Mouse (Mus musculus) brain, embryonic 14.5 days (tissue): ENCODE measurements around the gene Aup1. TPM values are rescaled to one million over a fixed set of nuclear protein-coding genes. Genes with fewer than 3 reads are reported as not detected.

Source experiments
- DNase-seq: peaks from one replicate; pipeline ENCODE4 v3.0.0-alpha.2; 2011; ENCODE audit warnings: low read depth
- CTCF ChIP-seq: fragments of 200-500 bp; IDR thresholded peaks from 2 replicates; pipeline ENCODE4 v1.5.1; 2012; ENCODE audit warnings: inconsistent platforms, mild to moderate bottlenecking, moderate library complexity, borderline replicate concordance; ENCODE audit not compliant: insufficient read depth, insufficient read length; ENCODE audit errors: extremely low read depth
- POLR2A ChIP-seq: fragments of 200-500 bp; IDR thresholded peaks from 2 replicates; pipeline ENCODE4 v1.6.1; 2012; ENCODE audit warnings: mild to moderate bottlenecking, inconsistent platforms, borderline replicate concordance; ENCODE audit not compliant: poor library complexity, insufficient read depth, insufficient read length, severe bottlenecking; ENCODE audit errors: extremely low read depth
- polyA plus RNA-seq: library from polyadenylated mRNA; depleted of rRNA; stranded (reverse); fragments of >200 nt; gene quantifications from 2 replicates; pipeline ENCODE4 v1.2.3, GENCODE M21; 2012; rRNA removed

Gene Aup1
- 222 and 386 TPM in 2 replicates for polyA plus RNA-seq

- DNase-seq = peak; percentile 100
- TF ChIP-seq POLR2A (peak; percentile 60), CTCF (no peak)
Measured at GRCm38 (mm10) chr6:83054074-83054851, at the start of gene Aup1. Aup1 (plus strand) TSS chr6:83054521.

GRCm38 (mm10) chr6:83004872-83005271 lies 49.4 kb upstream of the Aup1 start:
- TF ChIP-seq POLR2A (no peak), CTCF (no peak)
- DNase-seq = peak; percentile 7

DNA sequence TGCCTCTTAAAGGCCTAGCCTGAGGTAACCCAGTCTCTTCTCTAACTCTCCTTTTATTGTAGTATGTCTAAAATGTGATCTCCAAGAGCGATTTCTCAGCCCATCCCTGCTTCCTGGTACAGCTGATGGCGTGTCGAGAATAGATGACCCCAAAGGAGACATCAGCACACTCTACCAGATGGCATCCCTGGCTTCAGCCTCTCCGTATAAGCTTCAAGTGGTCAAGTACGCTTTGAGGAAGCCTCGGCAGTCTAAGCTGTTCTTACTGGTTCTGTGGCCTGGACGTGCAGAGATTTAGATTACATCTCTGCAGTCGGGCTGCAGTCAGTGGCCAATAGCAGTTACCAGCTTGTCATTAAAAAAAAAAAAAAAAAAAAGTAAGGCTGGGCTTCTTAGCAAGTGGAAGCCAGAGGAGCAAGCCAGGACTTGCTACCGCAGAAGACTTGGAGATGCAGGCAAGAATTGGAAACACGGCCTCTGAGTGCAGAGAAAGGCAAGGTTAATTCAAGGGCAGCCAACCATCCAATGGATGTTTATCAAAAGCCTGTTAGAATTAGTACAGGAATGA lies 48.8 kb upstream of the Aup1 start:
- DNase-seq = no peak
- TF ChIP-seq CTCF = no peak
- no peak for TF ChIP-seq POLR2A

DNA sequence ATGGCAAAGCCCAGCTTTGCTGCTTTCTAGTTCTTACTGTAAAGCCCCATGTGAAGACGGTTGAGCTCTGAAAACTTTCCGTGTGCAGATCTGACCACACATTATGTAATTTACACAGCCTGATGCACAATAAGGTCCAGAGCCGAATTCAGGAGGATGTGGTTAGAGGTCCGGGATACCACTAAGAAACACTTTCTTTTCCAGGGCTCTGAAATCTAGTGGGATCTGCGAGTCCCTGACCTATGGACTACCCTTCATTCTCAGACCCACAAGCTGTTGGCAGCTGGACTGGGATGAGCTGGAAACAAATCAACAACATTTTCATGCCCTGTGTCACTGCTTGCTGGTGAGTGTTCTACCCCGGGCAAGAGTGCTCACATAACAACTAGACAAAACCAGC lies 48.2 kb upstream of the Aup1 start:
- TF ChIP-seq POLR2A = no peak
- no peak for TF ChIP-seq CTCF

GRCm38 (mm10) chr6:83008659-83009058 lies 45.7 kb upstream of the Aup1 start:
- no peak for DNase-seq
- TF ChIP-seq CTCF = no peak
- TF ChIP-seq POLR2A = no peak

More for the DNA sequence above, 48.2 kb upstream of the Aup1 start:
- DNase-seq = no peak

DNA sequence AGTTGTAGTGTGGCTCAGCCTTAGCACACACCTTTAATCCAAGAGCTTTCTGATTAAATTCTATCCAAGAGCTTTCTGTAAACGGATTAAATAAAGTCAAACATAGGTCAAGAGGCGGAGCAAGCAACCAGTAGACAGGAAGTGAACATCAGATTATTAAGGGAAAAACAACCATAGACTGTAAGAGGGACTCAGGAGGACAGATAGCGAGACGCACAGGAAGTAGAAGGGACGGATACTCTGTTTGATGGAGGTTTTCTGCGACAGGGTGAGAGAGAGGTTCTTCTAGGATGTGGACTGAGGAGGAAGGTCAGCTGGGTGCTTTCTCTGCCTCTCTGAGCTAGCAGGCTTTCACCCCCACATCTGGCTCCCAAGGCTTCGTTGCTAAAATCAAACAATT lies 44.3 kb upstream of the Aup1 start:
- no peak for DNase-seq
- TF ChIP-seq CTCF = no peak

DNA sequence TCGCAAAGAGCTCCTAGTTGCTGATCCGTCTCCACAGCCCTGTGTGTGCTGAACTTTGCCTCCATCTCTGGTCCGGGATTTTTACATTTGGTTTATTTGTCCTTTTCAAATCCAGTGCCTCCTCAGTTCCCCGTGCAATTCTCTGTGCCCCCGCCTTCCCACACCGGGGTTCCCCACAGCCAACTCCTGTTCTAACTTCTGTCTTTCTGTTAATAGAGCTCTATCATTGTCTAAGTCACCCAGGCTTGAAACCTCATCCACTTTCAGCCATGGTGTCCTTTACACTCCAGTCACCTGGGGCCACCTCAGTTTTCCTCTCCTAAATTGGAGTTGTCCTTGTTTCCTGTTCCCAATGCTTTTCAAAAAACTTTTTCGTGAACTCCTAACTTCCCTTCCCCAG lies 43.1 kb upstream of the Aup1 start:
- no peak for TF ChIP-seq POLR2A
- no peak for TF ChIP-seq CTCF
- no peak for DNase-seq

- TF ChIP-seq POLR2A (no peak), CTCF (no peak)
- no peak for DNase-seq
Measured at GRCm38 (mm10) chr6:83011756-83012155, 42.6 kb upstream of the Aup1 start.

DNA sequence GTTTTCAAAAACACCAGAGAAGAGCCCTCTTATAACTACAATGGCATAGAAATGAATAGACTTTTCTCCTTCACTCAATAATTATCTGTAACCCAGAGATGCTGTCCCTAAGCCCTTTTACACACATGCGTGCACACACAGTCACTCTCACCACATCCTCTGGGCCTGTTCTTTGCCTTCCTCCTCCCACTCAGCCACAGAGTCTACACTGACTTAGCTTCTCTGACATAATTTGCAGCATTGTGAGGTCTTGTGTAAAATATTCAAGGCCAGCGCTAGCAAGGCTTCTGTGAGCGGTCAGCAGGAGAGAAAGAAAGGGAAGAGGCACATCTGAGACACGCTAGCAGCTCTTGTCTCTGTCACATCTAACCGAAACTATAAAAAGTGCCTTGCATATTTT lies 40.9 kb upstream of the Aup1 start:
- DNase-seq = no peak
- TF ChIP-seq POLR2A = no peak
- no peak for TF ChIP-seq CTCF

DNA sequence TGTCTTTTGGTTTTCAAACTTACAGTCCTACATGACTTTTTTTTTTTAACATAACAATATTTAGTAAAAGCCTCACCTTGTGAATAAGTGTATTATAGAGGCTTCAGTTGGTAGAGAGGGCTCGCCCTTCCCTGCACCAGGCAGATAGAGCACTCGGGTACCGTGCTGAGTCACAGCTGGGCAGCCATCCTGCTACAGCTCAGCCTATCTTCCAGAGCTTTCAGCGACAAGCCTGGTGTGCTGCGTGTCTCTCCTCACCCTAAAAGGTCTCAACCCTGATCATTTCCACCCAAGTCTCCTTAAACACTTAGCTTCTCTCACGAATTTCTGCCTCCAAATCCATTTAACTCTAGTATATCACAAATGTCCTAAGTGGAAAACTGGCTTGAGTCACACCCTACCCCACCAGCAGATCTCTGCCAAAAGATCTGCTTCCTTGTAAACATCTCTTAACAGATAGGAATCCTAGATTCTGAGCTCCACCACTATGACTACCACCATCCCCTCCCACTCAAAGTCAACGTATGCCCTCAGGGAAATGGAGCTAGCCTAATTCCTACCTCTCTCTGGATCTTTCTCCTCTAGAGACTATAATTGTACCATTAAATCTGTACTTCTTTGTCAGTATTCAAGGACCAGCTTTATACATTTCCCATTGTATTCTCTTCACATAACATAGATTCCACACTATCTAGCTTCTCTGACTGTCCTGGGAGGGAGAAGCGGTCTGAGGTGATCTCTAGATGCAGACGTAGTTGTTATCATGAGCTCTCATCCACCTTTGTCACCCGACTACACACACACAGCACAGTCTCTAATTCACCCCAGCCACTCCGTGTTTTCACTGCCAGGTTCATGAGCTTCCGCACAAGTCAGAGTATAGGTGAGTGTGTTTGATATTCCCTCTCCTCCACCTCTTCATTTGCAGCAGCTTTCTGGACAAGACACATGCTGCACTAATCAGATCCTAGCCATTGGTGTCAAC lies 39.5 kb upstream of the Aup1 start:
- TF ChIP-seq POLR2A = no peak
- TF ChIP-seq CTCF = no peak
- no peak for DNase-seq

- TF ChIP-seq CTCF = no peak
- TF ChIP-seq POLR2A = no peak
Measured at GRCm38 (mm10) chr6:83015749-83016148, 38.6 kb upstream of the Aup1 start.

More at GRCm38 (mm10) chr6:83015749-83016148, 38.6 kb upstream of the Aup1 start:
- DNase-seq = no peak
